Mouse (Mus musculus) heart, embryonic 14.5 days (tissue): ENCODE results near the gene Gm20716. TPM values are rescaled to one million over a fixed set of nuclear protein-coding genes. Genes with fewer than 3 reads are reported as not detected.
A peak's percentile ranks its signal among the peaks of the same experiment; 100 is the strongest.

ENCODE experiments used
- ATAC-seq: fragments of 200-750 bp; cut with Nextera tagmentation; 2 replicates; pipeline ENCODE4 v1.8.0; 2017; ENCODE audit warnings: low read depth, moderate TSS enrichment; ENCODE audit not compliant: insufficient number of reproducible peaks, insufficient read depth, low FRiP score
- H3K27ac ChIP-seq, 2 experiments: fragments of 200-500 bp in 1 of 2; fragments of 300-500 bp in 1 of 2; sonication (generic) in 1 of 2; replicated peaks in 1 of 2; 2 replicates each; pipeline ENCODE4 v1.5.1; 2012 to 2014; ENCODE audit warnings: low read depth in 2 of 2, low read length in 2 of 2, control low read depth in 1 of 2, mild to moderate bottlenecking in 1 of 2, mixed read lengths in 1 of 2; ENCODE audit not compliant: control insufficient read depth in 1 of 2, insufficient read depth in 1 of 2
- H3K27me3 ChIP-seq: fragments of 300-500 bp; sonication (generic); 2 replicates; pipeline ENCODE4 v1.6.1; 2014; ENCODE audit warnings: mild to moderate bottlenecking, low read length, control low read depth; ENCODE audit not compliant: control insufficient read depth, insufficient read depth
- H3K36me3 ChIP-seq: fragments of 300-500 bp; sonication (generic); 2 replicates; pipeline ENCODE4 v1.6.1; 2014; ENCODE audit warnings: mild to moderate bottlenecking, control low read depth, low read length, mixed read lengths; ENCODE audit not compliant: control insufficient read depth, insufficient read depth
- H3K4me1 ChIP-seq, 2 experiments: fragments of 200-500 bp in 1 of 2; fragments of 300-500 bp in 1 of 2; sonication (generic) in 1 of 2; 2 replicates each; pipeline ENCODE4 v1.6.1; 2012 to 2014; ENCODE audit warnings: low read length in 2 of 2, control low read depth in 1 of 2, mixed read lengths in 1 of 2; ENCODE audit not compliant: control insufficient read depth in 2 of 2, insufficient read depth in 2 of 2
- H3K4me2 ChIP-seq: fragments of 300-500 bp; sonication (generic); 2 replicates; pipeline ENCODE4 v1.6.1; 2014; ENCODE audit warnings: mild to moderate bottlenecking, low read length
- H3K4me3 ChIP-seq, 2 experiments: fragments of 200-500 bp in 1 of 2; fragments of 300-500 bp in 1 of 2; sonication (generic) in 1 of 2; 2 replicates each; pipeline ENCODE4 v1.5.1; 2012 to 2014; ENCODE audit warnings: low read length in 2 of 2, mild to moderate bottlenecking in 2 of 2, control low read depth in 1 of 2, low read depth in 1 of 2, moderate library complexity in 1 of 2; ENCODE audit not compliant: control insufficient read depth in 1 of 2, insufficient read depth in 1 of 2
- H3K9ac ChIP-seq: fragments of 300-500 bp; sonication (generic); 2 replicates; pipeline ENCODE4 v1.6.1; 2014; ENCODE audit warnings: mild to moderate bottlenecking, low read length
- H3K9me3 ChIP-seq: fragments of 300-500 bp; sonication (generic); 2 replicates; pipeline ENCODE4 v1.6.1; 2016; ENCODE audit warnings: low read length, control low read depth; ENCODE audit not compliant: control insufficient read depth
- WGBS: fragments of 180-500 bp; shearing (Covaris S2); extraction: QIAGEN DNeasy Blood & Tissue Kit; methylation state at CpG from one replicate; pipeline ENCODE4 v1.1.7; 2014; 5-methylcytosine and 5-hydroxymethylcytosine counted together
- polyA plus RNA-seq: library from polyadenylated mRNA; unstranded; fragments of >200 nt; fragmentation: Nextera tagmentation; extraction: Ambion mirVana; gene quantifications from 2 replicates; pipeline ENCODE4 v1.2.1, GENCODE M21; 2014

Gene Gm20716
- polyA plus RNA-seq, 1 experiment from 2014 or later, result 18.2 TPM

DNA sequence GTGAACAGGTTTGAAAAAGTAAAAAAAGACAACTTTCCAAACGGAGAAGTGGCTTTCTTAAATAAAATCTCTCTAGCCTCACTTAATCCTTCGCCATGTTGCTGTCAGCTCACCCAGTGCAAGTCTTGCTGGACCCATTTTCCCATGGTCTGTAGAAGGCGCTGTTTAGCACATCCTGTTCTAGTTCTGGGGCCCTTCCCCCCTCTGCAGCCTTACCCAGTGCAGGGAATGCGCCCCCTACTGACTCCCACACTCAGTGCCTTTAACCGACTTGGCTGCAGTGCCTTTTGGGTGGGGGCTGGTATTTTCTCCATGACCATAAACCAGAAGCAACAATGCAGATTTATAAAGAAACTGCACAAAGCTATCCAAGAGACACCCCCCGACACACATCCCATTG lies 24.9 kb downstream of the Gm20716 start:
- WGBS, result 6% methylated on average over 6 of the region's 6 CpGs
- Histone ChIP-seq H3K27ac (peak overlapping the region; percentile 70 to 99), H3K9ac (peak overlapping the region; percentile 100), H3K36me3 (peaks cover 52% of the 10 kb centered on the region), H3K4me3 (peak overlapping the region; percentile 96 to 98), H3K27me3 (no peaks in the 10 kb centered on the region), H3K4me1 (peaks cover 12 to 32% of the 10 kb centered on the region in 2 experiments), H3K4me2 (peak overlapping the region; percentile 84), H3K9me3 (no peaks in the 10 kb centered on the region)
- ATAC-seq, result peak; percentile 47

DNA sequence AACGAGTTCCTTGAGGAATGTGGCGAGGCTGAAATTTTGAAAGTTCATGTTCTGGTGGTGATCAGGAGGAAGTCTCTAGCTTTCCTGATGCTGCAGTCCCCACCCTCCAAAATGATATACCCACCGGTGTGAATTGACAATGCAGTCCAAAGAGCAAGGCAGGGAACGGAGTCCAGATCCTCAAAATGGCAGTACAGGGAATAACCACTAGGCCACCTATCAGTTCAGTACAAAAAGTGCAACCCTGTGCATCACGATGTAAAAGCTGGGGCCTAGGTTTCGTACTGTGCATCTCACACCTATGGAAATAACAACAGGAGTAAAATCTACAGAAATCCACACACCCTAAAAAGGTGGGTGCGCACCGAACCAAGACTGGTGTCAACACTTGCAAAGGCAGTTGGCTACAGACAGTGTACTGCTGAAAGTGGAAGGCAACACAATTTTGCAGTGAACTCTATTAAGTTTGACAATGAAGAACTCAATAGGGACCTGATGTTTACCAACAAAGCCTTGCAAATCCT lies 25.6 kb downstream of the Gm20716 start:
- Histone ChIP-seq H3K9me3 (no peaks in the 10 kb centered on the region), H3K36me3 (peaks cover 47% of the 10 kb centered on the region), H3K4me3 (peak overlapping the region; percentile 96 to 98), H3K4me1 (peaks cover 15 to 37% of the 10 kb centered on the region in 2 experiments), H3K9ac (peak overlapping the region; percentile 100), H3K27me3 (no peaks in the 10 kb centered on the region), H3K27ac (no peak overlapping the region), H3K4me2 (peak overlapping the region; percentile 84)
- WGBS, result 74% methylated on average over 8 of the region's 8 CpGs
- no peak for ATAC-seq

DNA sequence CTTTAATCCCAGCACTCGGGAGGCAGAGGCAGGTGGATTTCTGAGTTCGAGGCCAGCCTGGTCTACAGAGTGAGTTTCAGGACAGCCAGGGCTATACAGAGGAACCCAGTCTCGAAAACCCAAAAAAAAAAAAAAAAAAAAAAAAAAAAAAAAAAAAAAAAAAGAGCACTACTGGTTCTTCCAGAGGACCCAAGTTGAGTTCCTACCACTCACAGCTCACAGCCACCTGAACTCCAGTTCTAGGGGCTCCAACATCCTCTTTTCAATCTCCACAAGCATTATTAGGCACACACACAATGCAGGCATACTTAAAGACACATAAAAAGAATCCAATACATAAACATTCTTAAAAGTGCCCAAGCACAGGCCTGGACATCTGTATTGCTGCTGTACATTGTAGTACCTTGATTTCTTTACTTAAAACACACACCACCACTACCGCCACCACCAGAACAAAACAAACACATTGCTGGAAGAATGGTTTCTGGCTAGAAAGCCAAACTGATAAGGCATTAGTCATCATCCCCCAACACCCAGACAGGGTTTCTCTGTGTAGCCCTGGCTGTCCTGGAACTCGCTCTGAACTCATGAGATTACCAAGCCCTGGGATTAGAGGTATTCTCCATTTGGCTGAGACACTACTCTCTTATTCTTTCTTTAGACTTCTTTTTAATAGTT lies 30.0 kb downstream of the Gm20716 start:
- Histone ChIP-seq H3K9ac (no peak overlapping the region; the same call in 1 of the 2 replicates), H3K4me1 (peaks cover 17 to 65% of the 10 kb centered on the region in 2 experiments)

DNA sequence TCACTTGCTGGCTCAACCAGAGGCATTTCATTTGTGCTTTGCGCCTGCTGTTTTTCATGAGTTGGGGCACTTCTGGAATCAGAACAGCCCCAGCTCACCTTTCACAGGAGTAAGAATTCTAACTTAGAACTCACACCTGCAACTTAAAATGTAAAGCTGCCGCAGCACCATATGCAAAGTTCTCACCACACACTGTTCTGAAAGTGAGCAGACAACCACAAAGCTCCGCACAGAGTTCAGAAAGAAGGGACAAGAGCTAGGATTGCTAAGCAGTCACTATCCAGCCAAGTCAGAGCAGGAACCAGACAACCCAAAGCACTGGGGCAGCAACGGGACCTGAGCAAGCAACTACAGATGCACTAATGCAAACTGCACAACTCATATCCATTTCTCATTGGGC lies 30.7 kb downstream of the Gm20716 start:
- H3K9ac ChIP-seq, result peak overlapping the region; percentile 34; the same call in 1 of the 2 replicates
- H3K27me3 ChIP-seq, result no peaks in the 10 kb centered on the region
- H3K9me3 ChIP-seq, result no peaks in the 10 kb centered on the region
- WGBS, result 77% methylated on average over 4 of the region's 4 CpGs
- H3K4me1 ChIP-seq, result peaks cover 15 to 65% of the 10 kb centered on the region in 2 experiments
- peaks cover 57% of the 10 kb centered on the region for H3K36me3 ChIP-seq
- H3K27ac ChIP-seq, result no peak overlapping the region
- no peak overlapping the region for H3K4me3 ChIP-seq
- 0 out of 2 replicates have a peak overlapping the region, but pooled peaks have one; percentile 2 for H3K4me2 ChIP-seq
- ATAC-seq, result no peak

More for the DNA sequence above, 30.0 kb downstream of the Gm20716 start:
- Histone ChIP-seq H3K27ac (no peak overlapping the region), H3K9me3 (no peaks in the 10 kb centered on the region), H3K4me3 (no peak overlapping the region), H3K4me2 (no peak overlapping the region), H3K27me3 (no peaks in the 10 kb centered on the region), H3K36me3 (peaks cover 58% of the 10 kb centered on the region)
- ATAC-seq, result no peak
- WGBS, result 63% methylated on average over 4 of the region's 5 CpGs

DNA sequence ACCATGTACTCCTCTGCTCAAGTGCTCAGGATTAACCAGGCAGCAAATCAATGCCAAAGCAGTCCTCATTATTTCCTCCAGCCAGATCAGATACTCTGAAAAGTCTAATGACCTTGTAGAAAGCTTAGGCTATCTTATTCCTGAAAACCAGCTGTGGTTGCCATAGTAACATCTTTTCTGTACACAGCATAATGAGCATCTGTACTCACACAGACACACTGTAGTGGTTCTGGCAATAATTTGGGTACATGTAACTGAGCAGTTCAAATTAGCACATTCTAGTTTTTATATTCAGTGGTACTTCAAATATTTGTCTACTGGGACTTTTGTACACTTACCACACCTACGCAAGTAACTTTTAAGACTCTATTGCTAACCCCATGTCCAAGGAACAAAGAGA lies 31.7 kb downstream of the Gm20716 start:
- H3K27ac ChIP-seq, result no peak overlapping the region
- H3K4me3 ChIP-seq, result no peak overlapping the region
- H3K4me1 ChIP-seq, result peaks cover 14 to 65% of the 10 kb centered on the region in 2 experiments
- ATAC-seq, result no peak
- peaks cover 47% of the 10 kb centered on the region for H3K36me3 ChIP-seq
- no peaks in the 10 kb centered on the region for H3K9me3 ChIP-seq
- 95% methylated on average over 1 of the region's 1 CpGs for WGBS
- H3K9ac ChIP-seq, result no peak overlapping the region
- no peaks in the 10 kb centered on the region for H3K27me3 ChIP-seq
- no peak overlapping the region for H3K4me2 ChIP-seq

DNA sequence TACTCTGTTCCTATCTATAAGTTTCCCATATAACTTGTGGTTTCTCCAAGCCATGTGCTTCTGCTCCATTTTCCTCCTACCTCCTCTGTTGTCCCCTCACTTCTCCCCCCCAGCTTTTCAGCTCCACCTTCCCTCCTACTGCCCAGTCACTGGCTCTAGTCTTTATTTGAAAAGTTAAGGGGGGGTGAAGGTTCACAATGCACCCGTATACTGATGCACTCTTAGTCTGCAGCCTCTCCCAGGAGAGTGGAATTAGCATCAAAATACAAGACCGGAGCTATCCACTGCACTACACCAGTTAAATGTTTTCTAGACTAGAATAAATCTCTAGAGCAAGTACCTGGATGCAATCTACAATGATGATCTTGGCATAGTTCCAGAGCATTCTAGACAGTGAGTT lies 34.4 kb downstream of the Gm20716 start:
- ATAC-seq, result no peak
- Histone ChIP-seq H3K36me3 (peaks cover 51% of the 10 kb centered on the region), H3K4me3 (no peak overlapping the region), H3K9me3 (no peaks in the 10 kb centered on the region), H3K27me3 (no peaks in the 10 kb centered on the region), H3K4me2 (no peak overlapping the region), H3K4me1 (peaks cover 22 to 81% of the 10 kb centered on the region in 2 experiments), H3K9ac (no peak overlapping the region), H3K27ac (no peak overlapping the region)
- 66% methylated on average over 2 of the region's 2 CpGs for WGBS

DNA sequence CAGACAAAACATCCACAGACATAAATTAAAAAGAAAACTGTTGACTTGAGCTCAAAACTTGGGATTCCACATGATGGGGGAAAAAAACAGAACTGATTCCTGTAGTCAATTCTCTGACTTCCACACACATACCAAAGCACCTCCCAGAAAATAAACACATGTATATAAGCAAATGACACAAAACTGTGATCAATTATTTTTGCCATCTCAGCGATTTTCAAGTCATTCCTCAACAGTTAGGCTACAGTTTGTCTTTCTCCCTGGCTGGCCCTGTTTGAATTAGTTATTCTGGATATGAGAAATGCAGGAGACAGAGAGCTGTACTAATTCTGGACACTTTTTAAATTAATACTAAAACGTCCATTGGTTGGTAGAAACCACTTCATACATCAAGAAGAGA lies 36.5 kb downstream of the Gm20716 start:
- H3K27me3 ChIP-seq, result no peaks in the 10 kb centered on the region
- H3K4me3 ChIP-seq, result no peak overlapping the region
- no peaks in the 10 kb centered on the region for H3K9me3 ChIP-seq
- no peak overlapping the region for H3K4me2 ChIP-seq
- no peak overlapping the region for H3K27ac ChIP-seq
- peaks cover 18 to 83% of the 10 kb centered on the region in 2 experiments for H3K4me1 ChIP-seq
- peaks cover 48% of the 10 kb centered on the region for H3K36me3 ChIP-seq
- WGBS, result 68% methylated on average over 2 of the region's 2 CpGs
- ATAC-seq, result no peak
- H3K9ac ChIP-seq, result no peak overlapping the region
